Mouse (Mus musculus) regulatory T cell (primary cell): ENCODE results near the gene Lipc.

ENCODE experiments used
- in situ Hi-C: fragments of 300-600 bp; cut with MboI, MseI; formaldehyde crosslinking; loops from one replicate; pipeline ENCODE4 v1.15.1; 2025; ENCODE audit warnings: high pct_unique_total_duplicates

Gene Lipc

GRCm38 (mm10) chr9:70958381-70958780 lies 6.4 kb upstream of the Lipc start:
- in situ Hi-C loops: no loop called here

DNA sequence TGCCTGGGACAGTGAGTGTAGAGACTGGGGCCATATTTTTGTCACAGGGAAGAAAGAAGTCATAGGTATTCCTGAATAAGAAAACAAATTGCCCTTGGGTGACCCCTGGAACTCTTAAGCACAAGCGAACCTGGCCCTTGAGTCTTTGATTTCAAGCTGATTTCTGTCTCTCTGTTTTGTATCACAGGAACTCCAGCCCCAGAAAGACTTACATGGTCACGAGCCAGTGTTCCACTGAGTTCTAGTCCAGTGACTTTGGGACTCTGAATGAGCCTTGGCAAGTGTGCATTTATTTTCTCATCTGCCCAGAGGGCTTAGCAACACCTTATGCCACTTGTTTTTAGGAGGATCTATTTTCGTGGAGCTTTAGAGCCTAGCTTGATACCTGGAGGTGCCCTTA lies 5.7 kb upstream of the Lipc start:
- in situ Hi-C loops: no loop called here

DNA sequence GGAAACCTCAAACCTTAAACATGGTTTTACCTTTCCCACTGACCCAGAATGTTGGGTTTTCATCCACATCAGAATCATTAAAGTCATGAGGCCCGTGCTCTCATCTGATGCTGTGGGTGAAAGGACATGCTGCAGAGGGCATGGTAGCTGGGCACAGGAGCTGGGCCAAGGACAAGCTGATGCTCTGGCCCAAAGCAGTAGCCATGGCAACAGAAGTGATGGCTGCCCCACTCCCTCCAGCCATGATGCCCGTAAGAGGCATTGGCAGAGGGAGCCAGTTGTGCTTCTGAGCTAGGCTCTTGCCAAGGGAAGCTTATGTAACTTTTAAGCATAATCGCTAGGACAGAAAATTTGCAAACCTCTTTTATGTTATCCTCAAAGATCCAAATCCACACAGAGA lies 2.2 kb upstream of the Lipc start:
- in situ Hi-C loops: no loop called here

DNA sequence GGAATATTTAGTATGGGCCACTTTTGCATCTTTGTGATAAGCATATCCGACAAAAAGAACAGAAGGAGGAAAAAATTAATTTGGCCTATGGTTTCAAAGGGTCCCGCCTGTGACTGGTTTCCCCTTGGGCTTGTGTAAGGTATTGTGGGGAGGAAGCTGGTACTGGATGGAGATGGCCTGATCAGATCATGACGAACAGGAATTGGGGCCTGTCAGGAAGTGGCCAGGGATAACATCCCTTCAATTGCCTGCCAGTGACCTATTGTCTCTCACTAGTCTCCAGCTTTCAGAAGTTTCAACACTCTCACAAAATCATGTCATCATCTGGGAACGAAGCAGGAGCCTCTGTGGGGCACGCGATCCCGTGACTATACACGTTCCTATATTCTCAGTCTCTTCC lies 2.7 kb downstream of the Lipc start:
- in situ Hi-C loops: no loop called here

DNA sequence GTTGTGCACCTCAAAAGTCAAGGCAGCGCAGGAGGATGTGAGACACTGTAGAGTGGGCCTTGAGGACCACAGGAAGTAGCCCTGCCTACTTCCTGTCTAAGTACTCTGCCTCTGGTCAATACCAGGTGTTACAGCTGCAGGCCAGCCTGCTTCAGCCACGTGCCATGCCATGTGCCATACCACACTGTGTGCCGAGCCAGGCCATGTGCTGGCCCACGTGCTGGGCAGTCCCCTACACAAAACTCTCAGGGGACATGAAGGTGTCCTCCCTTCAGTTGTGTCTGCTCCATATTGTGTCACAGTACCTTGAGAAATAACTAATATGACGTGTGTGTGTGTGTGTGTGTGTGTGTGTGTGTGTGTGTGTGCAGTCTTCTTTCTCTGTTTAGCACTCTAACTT lies 4.7 kb downstream of the Lipc start:
- in situ Hi-C loops: no loop called here

DNA sequence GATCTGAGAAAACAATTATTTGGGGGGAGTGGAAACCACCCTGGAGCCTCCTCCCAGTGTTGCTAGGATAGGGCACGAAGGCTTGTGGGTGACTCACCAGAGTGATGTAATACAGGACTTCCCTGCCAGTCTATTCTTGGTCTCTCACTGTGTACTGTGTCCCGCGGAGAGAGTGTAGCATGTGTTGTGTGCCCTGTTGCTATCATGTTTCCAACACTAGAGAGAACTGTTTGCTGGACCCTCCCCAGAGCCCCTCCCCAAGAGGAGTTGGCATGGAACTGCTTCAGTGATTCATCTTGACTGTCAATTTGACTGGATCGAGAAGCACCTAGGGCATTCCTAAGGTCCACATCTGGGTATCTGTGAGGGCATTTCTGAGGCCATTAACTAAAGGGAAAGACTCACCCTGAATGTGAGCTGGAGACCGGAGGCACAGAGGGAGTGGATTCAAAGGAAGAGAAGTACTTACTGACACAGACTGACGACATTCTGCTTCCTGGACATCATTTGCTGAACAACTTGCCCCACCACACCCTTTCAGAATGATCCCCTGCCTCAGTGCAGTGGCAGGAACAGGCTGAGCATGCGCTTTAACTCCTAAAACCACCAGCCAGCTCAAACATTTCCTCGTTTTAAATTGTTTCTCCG lies 9.2 kb downstream of the Lipc start:
- in situ Hi-C loops: no loop called here

GRCm38 (mm10) chr9:70939752-70940501 lies 12.1 kb downstream of the Lipc start:
- in situ Hi-C loops: no loop called here

GRCm38 (mm10) chr9:70938850-70939249 lies 13.2 kb downstream of the Lipc start:
- in situ Hi-C loops: no loop called here

- in situ Hi-C loops: no loop called here
Measured at GRCm38 (mm10) chr9:70938134-70938533, 13.9 kb downstream of the Lipc start.

GRCm38 (mm10) chr9:70934587-70935295 lies 17.3 kb downstream of the Lipc start:
- in situ Hi-C loops: loop anchor here (5.0 kb wide), 1 partner anchor 1253 kb away; no protein-coding TSS in a partner anchor

DNA sequence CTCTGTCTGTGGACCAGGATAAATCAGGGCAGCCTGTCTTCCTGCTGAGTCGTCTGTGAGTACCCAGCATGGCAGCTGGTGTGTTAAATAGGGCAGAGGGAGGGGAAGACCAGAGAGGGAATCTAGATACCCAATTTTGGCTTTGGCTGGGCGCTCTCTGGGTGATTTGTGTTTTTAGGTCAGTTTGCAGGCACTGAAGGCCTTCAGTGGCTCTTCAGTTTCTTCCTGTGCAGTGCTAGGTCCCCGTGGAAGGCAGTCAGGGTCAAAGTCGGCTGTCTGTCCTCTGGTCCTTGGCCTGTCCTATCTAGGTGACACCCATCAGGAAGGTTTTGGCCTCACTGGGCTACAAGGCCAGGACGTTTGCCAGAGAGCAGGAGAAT lies 21.4 kb downstream of the Lipc start:
- in situ Hi-C loops: loop anchor here (5.0 kb wide), 1 partner anchor 1257 kb away; no protein-coding TSS in a partner anchor

DNA sequence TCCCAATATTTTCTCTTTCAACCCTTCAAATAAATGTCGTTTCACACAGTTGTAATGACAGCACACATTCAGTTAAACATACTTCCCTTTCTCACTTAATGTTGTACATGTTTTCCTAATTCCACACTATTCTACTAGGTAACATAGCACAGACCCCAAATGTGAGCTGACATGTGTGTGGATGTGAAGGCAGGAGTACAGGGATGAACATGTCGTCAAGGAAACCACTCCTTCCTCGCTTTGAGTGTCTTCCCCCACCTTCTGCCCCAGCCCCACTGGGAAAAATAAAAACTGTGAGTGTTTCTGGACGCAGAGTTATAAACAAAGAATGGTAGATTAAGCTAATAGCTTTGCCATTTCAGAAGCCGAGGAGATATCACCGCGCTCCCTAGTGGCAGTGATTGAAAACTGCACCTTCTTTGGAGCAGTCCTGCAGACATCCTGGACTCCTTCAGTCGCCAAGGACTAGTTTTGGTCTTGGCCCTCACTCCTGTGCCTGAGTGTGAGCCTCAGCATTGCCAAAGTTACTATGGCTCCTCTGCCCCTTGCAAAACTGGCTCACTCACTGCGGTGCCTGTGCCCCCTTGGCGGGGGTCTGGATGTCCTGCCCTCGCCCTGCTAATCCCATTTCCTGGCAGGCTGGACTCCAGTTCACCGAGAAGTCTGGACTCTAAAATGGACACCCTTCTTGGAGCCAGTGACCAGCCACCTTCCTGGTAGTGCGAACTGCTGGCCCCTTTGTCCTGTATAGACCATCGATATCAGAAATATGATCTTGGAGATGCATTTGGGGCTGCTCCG lies 22.0 kb downstream of the Lipc start:
- in situ Hi-C loops: loop anchor here (5.0 kb wide), 1 partner anchor 1257 kb away; no protein-coding TSS in a partner anchor

GRCm38 (mm10) chr9:70928472-70928871 lies 23.6 kb downstream of the Lipc start:
- in situ Hi-C loops: no loop called here

DNA sequence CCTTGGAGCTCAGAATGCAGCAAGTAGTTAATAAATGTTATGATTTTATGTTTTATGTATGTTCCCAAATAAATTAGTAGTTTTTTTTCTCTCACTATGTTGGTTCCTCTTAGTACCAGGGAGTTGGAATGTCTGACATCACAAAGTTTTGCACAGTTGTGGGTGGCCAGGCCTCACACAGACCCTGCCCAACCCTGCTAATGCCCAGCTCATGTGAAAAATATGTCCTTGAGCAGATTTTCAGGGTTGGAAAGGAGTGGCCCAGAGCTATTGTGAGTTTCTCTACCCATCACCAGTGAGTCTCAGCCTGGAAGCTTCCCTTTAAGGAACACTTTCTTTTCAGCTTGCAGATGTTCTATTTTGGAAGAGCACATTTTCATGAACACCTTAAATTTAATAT lies 24.3 kb downstream of the Lipc start:
- in situ Hi-C loops: no loop called here

DNA sequence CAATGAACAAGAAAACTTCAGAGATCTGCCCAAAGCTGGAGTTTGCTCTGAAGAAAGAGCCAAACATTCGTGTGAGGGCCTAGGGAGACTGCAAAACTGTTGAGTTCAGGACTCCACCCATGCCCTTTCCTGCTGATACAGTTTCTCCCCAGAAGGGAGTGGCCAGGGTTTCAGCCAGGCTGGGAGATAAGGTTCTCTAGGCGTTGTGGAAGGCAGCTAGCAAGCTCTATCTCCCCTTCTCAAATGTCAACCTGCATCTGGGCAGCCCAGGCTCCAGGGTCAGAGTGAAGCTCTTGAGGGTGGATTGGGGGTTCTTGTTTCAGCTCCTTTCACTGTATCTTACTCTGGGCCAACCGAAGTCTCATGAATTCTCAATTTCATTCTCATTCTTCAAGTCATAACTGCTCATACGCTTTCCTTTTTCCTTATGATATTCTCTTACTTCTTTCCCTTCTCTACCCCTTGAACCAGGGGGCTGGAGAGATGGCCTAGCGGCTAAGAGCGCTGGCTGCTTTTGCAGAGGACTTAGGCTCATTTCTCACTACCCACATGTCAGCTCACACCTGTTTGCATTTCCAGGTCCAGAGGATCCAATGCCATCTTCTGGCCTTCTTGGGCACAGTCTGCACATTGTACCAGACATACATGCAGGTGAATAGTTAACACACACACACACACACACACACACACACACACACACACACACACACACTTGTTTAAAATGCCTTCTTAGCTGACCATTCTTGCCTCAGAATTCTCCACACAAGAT lies 25.0 kb downstream of the Lipc start:
- in situ Hi-C loops: no loop called here

GRCm38 (mm10) chr9:70925225-70925624 lies 26.8 kb downstream of the Lipc start:
- in situ Hi-C loops: no loop called here

DNA sequence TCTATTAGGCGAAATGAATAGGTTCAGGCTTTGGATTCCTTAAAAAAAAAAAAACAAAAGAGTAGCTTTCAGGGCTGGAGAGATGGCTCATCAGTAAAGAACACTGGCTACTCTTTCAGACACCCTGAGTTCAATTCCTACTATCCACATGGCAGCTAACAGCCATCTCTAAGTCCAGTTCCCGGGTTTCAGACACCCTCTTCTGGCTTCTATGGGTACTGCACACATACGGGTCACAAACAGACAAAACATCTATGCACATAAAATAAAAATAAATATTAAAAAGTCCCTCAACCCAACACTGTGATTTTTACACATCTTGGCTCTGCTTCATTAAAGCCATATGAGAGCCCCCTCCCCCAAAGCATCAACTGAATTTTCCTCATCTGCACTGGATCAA lies 27.3 kb downstream of the Lipc start:
- in situ Hi-C loops: loop anchor here (5.0 kb wide), 1 partner anchor 102 kb away; no protein-coding TSS in a partner anchor

GRCm38 (mm10) chr9:70921781-70922565 lies 30.1 kb downstream of the Lipc start:
- in situ Hi-C loops: loop anchor here (5.0 kb wide), 1 partner anchor 100 kb away; no protein-coding TSS in a partner anchor

DNA sequence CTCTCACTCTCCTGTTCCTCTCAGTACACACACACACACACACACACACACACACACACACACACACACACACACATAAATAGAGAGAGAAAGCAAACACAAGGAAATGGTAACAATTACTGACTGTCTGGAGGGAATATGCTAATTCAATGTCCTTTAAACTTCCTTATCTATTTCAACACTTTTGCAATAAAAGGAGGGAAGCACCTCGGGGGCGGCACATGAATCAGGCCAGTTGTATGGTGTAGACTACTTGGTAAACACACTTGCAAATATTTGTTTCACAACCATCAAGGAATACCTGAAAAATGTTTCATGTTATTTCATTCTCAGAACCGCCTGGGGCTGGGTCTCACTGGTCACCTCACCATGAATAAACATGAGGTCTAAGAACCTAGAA lies 30.9 kb downstream of the Lipc start:
- in situ Hi-C loops: loop anchor here (5.0 kb wide), 1 partner anchor 99 kb away; no protein-coding TSS in a partner anchor

DNA sequence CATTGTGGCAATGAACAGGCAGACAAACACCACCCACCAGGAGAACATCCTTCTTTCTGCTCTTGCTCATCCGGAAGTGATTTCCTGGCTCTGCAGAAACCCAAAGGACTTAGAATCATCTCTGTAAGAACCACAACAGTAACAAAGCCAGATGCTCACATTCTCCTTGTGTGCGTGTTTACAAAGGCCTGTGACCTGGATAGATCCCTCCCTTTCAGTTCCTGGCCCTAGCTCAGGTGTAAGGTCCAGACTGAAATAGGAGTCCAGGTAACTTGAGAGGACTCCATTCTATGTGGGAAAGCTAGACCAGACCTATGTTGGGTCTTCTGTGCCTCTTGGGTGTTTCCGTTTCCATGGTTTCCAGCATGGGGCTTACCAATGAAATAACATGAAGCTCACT lies 32.8 kb downstream of the Lipc start:
- in situ Hi-C loops: no loop called here
